Mouse (Mus musculus): ENCODE measurements around the gene Gm20661. TPM values are rescaled to one million over a fixed set of nuclear protein-coding genes. Genes with fewer than 3 reads are reported as not detected.

Gm20661 gene
- polyA plus RNA-seq, 1 experiment from 2014 or later: 5.0 TPM

DNA sequence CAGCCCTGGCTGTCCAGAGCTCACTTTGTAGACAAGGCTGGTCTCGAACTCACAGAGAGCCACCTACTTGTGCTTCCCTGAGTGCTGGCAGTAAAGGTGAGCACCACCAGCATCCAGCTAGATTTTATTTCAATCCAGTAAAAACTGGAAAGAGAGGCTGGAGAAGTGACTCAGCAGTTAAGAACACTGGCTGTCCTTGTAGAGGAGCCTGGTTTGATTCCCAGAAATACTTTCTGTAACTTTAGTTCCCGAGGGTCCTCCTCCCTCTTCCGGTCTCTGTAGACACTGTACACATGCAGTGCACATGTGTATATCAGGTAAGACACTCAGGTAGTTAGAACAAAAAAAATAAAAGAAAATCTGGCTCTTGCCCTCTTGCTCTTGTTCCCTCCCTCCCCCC, 5.1 kb downstream of the Gm20661 start:
- no peak for ATAC-seq
- no peak overlapping the region for H3K4me3 ChIP-seq (ENCODE audit: low read length)
- WGBS: 71% methylated on average over 3 of the region's 3 CpGs
- no peaks in the 10 kb centered on the region for H3K9me3 ChIP-seq (ENCODE audit: control insufficient read depth, low read length)
- peaks cover 9% of the 10 kb centered on the region; the same call in 1 of the 2 replicates for H3K4me1 ChIP-seq (ENCODE audit: control insufficient read depth, insufficient read depth, low read length)
- no peak overlapping the region for H3K4me2 ChIP-seq (ENCODE audit: low read depth, low read length)
- H3K9ac ChIP-seq (ENCODE audit: low read depth, low read length): no peak overlapping the region
- no peaks in the 10 kb centered on the region for H3K36me3 ChIP-seq (ENCODE audit: control insufficient read depth, insufficient read depth, low read length)
- H3K27ac ChIP-seq (ENCODE audit: low read length): no peak overlapping the region
- H3K27me3 ChIP-seq (replicated peaks; ENCODE audit: control insufficient read depth, insufficient read depth, low read length): no peaks in the 10 kb centered on the region

DNA sequence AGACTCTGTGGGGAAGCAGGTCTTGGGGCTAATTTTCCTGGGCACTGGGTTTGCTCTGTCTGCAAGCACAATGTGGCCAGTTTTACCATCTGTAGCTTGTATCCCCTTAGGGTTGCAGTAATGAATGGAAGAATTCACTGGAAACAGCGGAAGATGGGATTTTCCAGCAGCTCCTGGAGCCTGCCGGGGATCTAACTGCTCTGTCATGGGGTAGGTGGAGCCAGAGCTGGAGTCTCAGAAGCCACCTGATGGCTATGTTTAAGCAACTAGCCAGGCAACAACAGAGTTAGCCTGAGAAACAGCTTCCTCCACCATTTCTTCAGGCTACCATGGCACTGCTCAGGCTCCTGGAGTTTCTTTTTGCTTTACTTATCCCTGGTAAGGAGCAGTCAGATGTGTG, 9.3 kb downstream of the Gm20661 start, which contains the start of gene Cdhr4:
Cdhr4 (plus strand) TSS at position 301 of the 400 bp plus-strand sequence.
- no peaks in the 10 kb centered on the region for H3K4me1 ChIP-seq (ENCODE audit: control insufficient read depth, insufficient read depth, low read length)
- no peak within 1 kb of the TSS for H3K27ac ChIP-seq (ENCODE audit: low read length)
- H3K9ac ChIP-seq (ENCODE audit: low read depth, low read length): no peak within 1 kb of the TSS
- no peaks in the 10 kb centered on the region for H3K9me3 ChIP-seq (ENCODE audit: control insufficient read depth, low read length)
- no peak within 1 kb of the TSS for H3K4me3 ChIP-seq (ENCODE audit: low read length)
- WGBS: 63% methylated on average over 2 of the region's 2 CpGs
- no peak within 1 kb of the TSS for H3K4me2 ChIP-seq (ENCODE audit: low read depth, low read length)
- no peak for ATAC-seq
- H3K36me3 ChIP-seq (ENCODE audit: control insufficient read depth, insufficient read depth, low read length): no peaks in the 10 kb centered on the region
- H3K27me3 ChIP-seq (replicated peaks; ENCODE audit: control insufficient read depth, insufficient read depth, low read length): no peaks in the 10 kb centered on the region

DNA sequence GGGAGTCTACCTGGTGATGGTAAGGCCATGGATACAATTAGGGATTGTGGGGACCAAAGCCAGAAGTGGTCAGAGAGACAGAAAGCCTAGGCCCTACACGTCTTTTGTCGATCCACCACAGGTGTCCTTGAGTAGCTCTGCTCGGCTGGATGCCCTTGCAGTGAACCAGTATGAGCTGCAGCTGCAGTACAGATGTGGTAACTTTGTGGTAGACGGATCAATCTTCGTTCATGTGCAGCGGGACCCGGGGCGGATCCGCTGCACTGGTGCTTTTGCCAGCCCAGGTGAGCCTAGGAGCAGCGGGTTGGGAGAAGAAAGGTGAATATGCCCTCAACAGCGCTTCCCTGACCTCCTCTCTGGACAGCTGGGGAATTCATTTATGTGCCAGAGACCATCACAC, 10.2 kb downstream of the Gm20661 start:
- H3K9ac ChIP-seq (ENCODE audit: low read depth, low read length): no peak overlapping the region
- H3K4me3 ChIP-seq (ENCODE audit: low read length): no peak overlapping the region
- no peaks in the 10 kb centered on the region for H3K27me3 ChIP-seq (replicated peaks; ENCODE audit: control insufficient read depth, insufficient read depth, low read length)
- H3K27ac ChIP-seq (ENCODE audit: low read length): no peak overlapping the region
- no peak for ATAC-seq
- H3K36me3 ChIP-seq (ENCODE audit: control insufficient read depth, insufficient read depth, low read length): no peaks in the 10 kb centered on the region
- no peaks in the 10 kb centered on the region for H3K9me3 ChIP-seq (ENCODE audit: control insufficient read depth, low read length)
- 85% methylated on average over 11 of the region's 11 CpGs for WGBS
- H3K4me1 ChIP-seq (ENCODE audit: control insufficient read depth, insufficient read depth, low read length): no peaks in the 10 kb centered on the region
- no peak overlapping the region for H3K4me2 ChIP-seq (ENCODE audit: low read depth, low read length)

DNA sequence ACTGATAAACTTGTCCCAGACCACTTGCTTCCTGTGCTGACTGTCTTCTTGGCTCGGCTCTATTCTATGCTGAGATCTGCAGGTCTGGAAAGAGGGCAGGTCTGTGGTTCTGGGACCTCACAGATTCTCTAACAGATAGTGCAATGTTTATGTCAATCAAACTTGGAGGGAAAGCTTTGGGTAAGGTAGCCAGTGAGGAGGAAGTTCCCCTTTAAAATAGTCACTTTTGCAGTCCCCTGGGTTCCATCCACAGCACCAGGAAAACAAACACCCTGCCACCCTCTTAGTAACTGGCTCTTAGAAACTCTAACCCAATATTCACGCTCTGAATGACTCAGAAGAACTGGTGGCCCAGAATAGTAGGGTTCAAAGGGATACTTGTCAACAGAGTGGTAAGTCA, 11.6 kb downstream of the Gm20661 start:
- no peak overlapping the region for H3K4me2 ChIP-seq (ENCODE audit: low read depth, low read length)
- H3K4me3 ChIP-seq (ENCODE audit: low read length): no peak overlapping the region
- no peaks in the 10 kb centered on the region for H3K9me3 ChIP-seq (ENCODE audit: control insufficient read depth, low read length)
- no peak overlapping the region for H3K9ac ChIP-seq (ENCODE audit: low read depth, low read length)
- H3K4me1 ChIP-seq (ENCODE audit: control insufficient read depth, insufficient read depth, low read length): no peaks in the 10 kb centered on the region
- H3K36me3 ChIP-seq (ENCODE audit: control insufficient read depth, insufficient read depth, low read length): no peaks in the 10 kb centered on the region
- no peaks in the 10 kb centered on the region for H3K27me3 ChIP-seq (replicated peaks; ENCODE audit: control insufficient read depth, insufficient read depth, low read length)
- H3K27ac ChIP-seq (ENCODE audit: low read length): no peak overlapping the region
- no peak for ATAC-seq
- 62% methylated on average over 2 of the region's 2 CpGs for WGBS

DNA sequence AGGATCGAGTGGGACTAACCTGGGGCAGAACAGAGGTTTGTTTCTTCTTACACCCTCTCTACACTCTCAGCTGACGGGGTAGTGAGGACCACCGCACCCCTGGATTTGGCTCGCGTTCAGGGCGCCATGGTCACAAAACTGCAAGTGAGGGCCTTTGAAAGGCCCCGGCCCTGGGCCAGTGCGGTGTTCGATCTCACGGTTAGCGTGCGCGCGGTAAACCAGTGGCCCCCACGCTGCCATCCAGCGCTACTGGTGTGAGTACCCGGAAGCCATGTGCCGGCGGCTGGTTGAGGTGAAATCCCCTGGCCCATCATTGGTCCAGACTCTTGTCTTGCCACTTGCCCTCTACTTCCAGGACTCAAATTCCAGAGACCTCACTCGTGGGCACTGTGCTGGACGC, 12.7 kb downstream of the Gm20661 start:
- no peaks in the 10 kb centered on the region for H3K27me3 ChIP-seq (replicated peaks; ENCODE audit: control insufficient read depth, insufficient read depth, low read length)
- H3K4me1 ChIP-seq (ENCODE audit: control insufficient read depth, insufficient read depth, low read length): no peaks in the 10 kb centered on the region
- ATAC-seq: no peak
- H3K36me3 ChIP-seq (ENCODE audit: control insufficient read depth, insufficient read depth, low read length): no peaks in the 10 kb centered on the region
- H3K4me2 ChIP-seq (ENCODE audit: low read depth, low read length): no peak overlapping the region
- H3K27ac ChIP-seq (ENCODE audit: low read length): no peak overlapping the region
- no peak overlapping the region for H3K9ac ChIP-seq (ENCODE audit: low read depth, low read length)
- WGBS: 94% methylated on average over 21 of the region's 21 CpGs
- H3K9me3 ChIP-seq (ENCODE audit: control insufficient read depth, low read length): no peaks in the 10 kb centered on the region
- H3K4me3 ChIP-seq (ENCODE audit: low read length): no peak overlapping the region

DNA sequence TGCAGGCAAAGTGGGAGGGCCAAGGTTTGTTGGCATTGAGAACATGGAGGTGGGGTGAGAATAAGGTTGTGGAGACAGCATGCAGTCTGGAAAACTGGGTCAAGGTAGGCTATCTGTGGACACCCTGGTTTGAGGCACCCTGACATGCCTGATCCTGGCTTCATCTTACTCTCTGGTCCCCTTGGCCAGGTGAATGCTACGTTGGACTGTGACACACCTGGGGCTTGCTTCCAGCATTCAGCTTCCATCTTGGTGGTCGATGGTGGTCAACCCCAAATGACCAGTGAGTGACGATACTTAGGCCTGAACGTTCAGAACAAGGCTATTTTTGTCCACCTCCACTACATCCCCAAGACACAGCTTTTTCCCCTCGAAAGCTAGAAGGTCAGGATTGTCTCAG, 13.2 kb downstream of the Gm20661 start, which contains the start of gene Gm20662:
Gm20662 (plus strand) TSS at position 301 of the 400 bp plus-strand sequence.
- Histone ChIP-seq H3K9me3 (ENCODE audit: control insufficient read depth, low read length) (no peaks in the 10 kb centered on the region), H3K9ac (ENCODE audit: low read depth, low read length) (no peak within 1 kb of the TSS), H3K4me2 (ENCODE audit: low read depth, low read length) (no peak within 1 kb of the TSS), H3K4me3 (ENCODE audit: low read length) (no peak within 1 kb of the TSS), H3K4me1 (ENCODE audit: control insufficient read depth, insufficient read depth, low read length) (no peaks in the 10 kb centered on the region), H3K27me3 (replicated peaks; ENCODE audit: control insufficient read depth, insufficient read depth, low read length) (no peaks in the 10 kb centered on the region), H3K36me3 (ENCODE audit: control insufficient read depth, insufficient read depth, low read length) (no peaks in the 10 kb centered on the region), H3K27ac (ENCODE audit: low read length) (no peak within 1 kb of the TSS)
- no peak for ATAC-seq
- WGBS: 89% methylated on average over 5 of the region's 5 CpGs

DNA sequence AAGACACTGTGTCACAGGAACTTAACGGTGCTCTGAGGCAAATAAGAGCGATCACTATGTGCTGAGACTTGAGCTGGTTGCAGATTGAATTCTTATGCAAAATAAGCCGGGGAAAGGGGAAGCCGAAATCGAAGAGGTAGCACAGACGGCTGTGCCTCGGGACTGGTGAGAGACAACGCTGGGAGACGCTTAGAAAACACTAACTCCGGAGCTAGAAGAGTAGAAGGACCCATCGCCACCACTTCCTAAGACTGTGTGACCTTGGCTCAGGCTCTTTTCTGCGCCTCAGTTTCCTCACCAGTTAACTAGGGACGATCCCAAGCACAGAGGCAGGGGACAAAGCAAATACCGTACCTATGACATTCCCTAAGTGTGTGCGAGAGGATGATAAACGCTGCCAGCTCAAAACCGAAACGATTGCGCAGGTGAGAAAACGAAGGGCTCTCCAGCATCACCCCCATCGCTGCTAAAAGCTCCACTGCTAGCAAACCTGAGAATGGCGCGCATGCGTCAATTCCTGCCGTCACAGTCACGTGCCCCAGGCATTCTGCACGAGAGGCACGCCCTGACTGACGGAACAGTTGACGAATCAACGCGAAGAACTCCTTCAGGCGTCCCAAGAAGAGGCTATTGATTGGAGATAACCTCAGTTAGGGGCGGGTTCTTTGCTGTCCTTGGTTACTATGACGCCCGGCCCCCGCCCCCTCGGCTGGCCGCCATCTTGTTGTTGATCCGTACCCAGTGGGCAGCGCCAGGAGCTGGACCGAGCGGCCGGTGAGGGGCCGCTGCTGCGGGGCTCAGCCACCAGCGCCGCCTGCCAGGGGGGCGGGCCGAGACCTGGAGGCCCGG, 19.3 kb downstream of the Gm20661 start, which contains the start of gene Ip6k1:
Ip6k1 (plus strand) TSS at position 580 of the 849 bp plus-strand sequence.
- peak; percentile 99 for ATAC-seq
- WGBS: under 1% methylated on average over 51 of the region's 51 CpGs
- peak within 1 kb of the TSS; percentile 99 for H3K9ac ChIP-seq (ENCODE audit: low read depth, low read length)
- no peaks in the 10 kb centered on the region for H3K36me3 ChIP-seq (ENCODE audit: control insufficient read depth, insufficient read depth, low read length)
- no peaks in the 10 kb centered on the region for H3K9me3 ChIP-seq (ENCODE audit: control insufficient read depth, low read length)
- peak within 1 kb of the TSS; percentile 99 for H3K4me3 ChIP-seq (ENCODE audit: low read length)
- peak within 1 kb of the TSS; percentile 96 for H3K4me2 ChIP-seq (ENCODE audit: low read depth, low read length)
- peaks cover 19% of the 10 kb centered on the region for H3K4me1 ChIP-seq (ENCODE audit: control insufficient read depth, insufficient read depth, low read length)
- no peaks in the 10 kb centered on the region for H3K27me3 ChIP-seq (replicated peaks; ENCODE audit: control insufficient read depth, insufficient read depth, low read length)
- peak within 1 kb of the TSS; percentile 95 for H3K27ac ChIP-seq (ENCODE audit: low read length)

DNA sequence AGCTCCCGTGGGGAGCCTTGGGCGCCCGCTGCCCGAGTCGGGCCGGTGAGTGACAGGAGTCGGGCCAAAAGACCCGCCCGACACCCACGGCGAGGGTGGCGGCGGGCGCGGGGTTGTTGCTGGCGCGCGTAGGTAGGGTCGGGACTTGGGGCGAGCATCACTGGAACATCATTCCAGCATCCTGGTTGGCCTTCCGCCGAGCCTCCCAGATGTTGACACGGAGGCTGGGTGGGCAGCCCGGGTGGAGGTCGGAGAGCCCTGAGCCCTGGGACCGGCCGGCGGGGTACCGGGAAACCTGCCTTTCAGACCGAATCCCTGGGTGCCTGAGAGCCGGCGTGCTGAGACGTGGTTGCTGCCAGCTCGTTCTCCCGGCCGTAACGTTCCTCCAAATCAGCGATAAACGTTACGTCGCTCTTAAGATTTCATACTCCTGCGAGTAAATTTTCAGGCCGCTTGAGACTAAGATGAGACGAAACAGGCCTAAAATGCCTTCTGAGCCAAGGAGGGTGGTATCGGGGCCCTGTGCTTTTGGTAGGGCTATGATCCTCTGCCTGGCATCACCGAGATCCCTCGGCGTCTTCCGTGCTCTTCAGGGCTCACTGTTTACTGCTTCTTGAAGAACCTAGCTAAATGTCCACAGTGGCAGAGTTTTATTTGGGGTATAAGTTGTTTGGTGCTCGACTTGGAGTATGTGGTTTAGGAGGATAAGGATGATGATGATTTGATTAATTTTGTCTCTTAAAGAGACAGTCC, 20.1 kb downstream of the Gm20661 start:
- no peaks in the 10 kb centered on the region for H3K9me3 ChIP-seq (ENCODE audit: control insufficient read depth, low read length)
- H3K27me3 ChIP-seq (replicated peaks; ENCODE audit: control insufficient read depth, insufficient read depth, low read length): no peaks in the 10 kb centered on the region
- peaks cover 22% of the 10 kb centered on the region for H3K4me1 ChIP-seq (ENCODE audit: control insufficient read depth, insufficient read depth, low read length)
- H3K27ac ChIP-seq (ENCODE audit: low read length): peak overlapping the region; percentile 95
- ATAC-seq: peak; percentile 58
- no peaks in the 10 kb centered on the region for H3K36me3 ChIP-seq (ENCODE audit: control insufficient read depth, insufficient read depth, low read length)
- peak overlapping the region; percentile 99 for H3K9ac ChIP-seq (ENCODE audit: low read depth, low read length)
- peak overlapping the region; percentile 99 for H3K4me3 ChIP-seq (ENCODE audit: low read length)
- H3K4me2 ChIP-seq (ENCODE audit: low read depth, low read length): peak overlapping the region; percentile 81
- under 1% methylated on average over 50 of the region's 50 CpGs for WGBS

DNA sequence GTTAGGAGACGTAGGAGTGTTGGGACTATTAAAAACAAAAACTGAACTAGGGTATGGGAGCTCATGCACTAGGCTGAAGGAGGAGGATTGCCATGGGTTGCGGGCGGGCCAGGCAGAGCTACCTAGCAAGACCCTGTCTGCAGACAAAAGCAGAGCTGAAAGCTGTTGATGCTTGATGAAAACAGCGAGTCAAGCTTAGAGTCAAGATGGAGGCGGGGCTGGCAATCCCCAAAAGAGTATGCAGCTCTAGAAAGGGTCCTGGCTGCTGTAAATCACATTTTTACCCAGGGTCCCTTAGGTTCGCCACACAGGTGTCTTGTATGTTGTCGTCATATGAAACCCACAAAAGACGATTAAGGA, 20.7 kb downstream of the Gm20661 start:
- H3K27me3 ChIP-seq (replicated peaks; ENCODE audit: control insufficient read depth, insufficient read depth, low read length): no peaks in the 10 kb centered on the region
- H3K9ac ChIP-seq (ENCODE audit: low read depth, low read length): peak overlapping the region; percentile 99
- H3K9me3 ChIP-seq (ENCODE audit: control insufficient read depth, low read length): no peaks in the 10 kb centered on the region
- H3K27ac ChIP-seq (ENCODE audit: low read length): no peak overlapping the region; the same call in 1 of the 2 replicates
- H3K36me3 ChIP-seq (ENCODE audit: control insufficient read depth, insufficient read depth, low read length): no peaks in the 10 kb centered on the region
- H3K4me1 ChIP-seq (ENCODE audit: control insufficient read depth, insufficient read depth, low read length): peaks cover 22% of the 10 kb centered on the region
- peak overlapping the region; percentile 99 for H3K4me3 ChIP-seq (ENCODE audit: low read length)
- 13% methylated on average over 8 of the region's 8 CpGs for WGBS
- no peak for ATAC-seq
- H3K4me2 ChIP-seq (ENCODE audit: low read depth, low read length): peak overlapping the region; percentile 81

Data from intestine, embryonic 16.5 days (tissue).